Mouse (Mus musculus) naive thymus-derived CD4-positive, alpha-beta T cell, adult 2 months (primary cell): Measurements from ENCODE around the gene Gzme.
A peak's percentile ranks its signal among the peaks of the same experiment; 100 is the strongest.
"Not testable (repeated sequence)": the region's sequence is repeated elsewhere in the genome, so short reads cannot be mapped to it uniquely, and the experiment has no call there.

Experiments used
- DNase-seq: peaks from one replicate; pipeline ENCODE4 v3.0.0-alpha.2; 2011; ENCODE audit warnings: low read depth

Gzme gene

DNA sequence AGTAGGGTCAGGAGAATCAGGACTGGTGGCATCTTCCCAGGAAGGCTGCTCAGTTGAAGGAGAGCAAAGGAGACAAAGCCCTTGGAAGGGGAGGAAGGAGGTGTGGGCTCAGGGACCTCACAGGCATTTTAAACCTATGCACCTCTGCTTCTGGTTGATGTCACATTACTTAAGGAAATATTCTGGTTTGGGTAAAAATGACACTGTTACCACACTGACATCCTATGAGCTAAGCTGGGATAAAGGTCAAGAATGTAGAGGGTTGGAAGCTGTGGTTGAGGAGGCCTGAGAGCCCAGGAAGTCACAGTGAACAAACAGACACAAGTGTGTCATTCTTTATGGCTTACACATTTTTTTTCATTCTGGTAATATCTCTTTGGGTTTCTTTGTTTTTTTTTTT is at the start of gene Gzme:
TSS of gene Gzme (minus strand) at position 101 of the 400 bp plus-strand sequence.
- no peak for DNase-seq

DNA sequence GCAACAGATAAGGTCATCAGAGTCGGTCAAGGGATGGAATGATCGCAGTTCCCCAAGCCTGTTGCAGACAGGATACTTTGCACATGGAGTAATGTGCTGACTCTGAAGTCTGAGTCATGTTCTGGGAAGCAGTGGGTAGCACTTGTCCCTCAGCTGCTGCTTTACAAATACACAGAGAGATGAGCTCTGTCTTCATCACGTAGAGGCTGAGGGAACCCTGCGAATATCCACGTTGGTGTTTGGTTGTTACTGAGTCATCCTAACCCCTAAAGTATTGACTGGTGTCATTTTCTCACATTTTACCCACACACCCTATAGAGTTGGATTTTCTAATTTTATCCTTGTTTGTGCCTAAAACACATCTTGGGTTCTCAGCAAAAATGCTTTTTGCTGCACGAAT is 47.6 kb upstream of the Gzme start:
- DNase-seq, result no peak

DNA sequence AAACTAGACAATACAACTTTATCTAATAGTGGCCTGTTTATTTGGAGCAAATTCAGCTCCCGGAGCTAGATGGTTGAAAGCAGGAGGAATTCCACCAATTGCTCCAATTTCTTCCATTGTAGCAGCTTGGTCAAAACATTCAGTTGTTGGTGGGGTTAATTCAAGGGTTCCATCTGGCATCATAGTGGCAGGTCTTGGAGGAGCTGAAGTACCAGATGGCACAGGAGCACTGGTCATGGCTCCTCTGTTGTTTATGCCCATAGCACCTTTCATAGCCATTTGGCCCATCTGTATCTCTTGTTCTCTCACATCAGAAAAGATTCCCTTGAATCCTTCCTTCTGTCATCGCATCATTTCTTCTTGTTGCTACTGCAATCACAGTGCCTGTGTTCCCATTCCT is 41.7 kb upstream of the Gzme start:
- no peak for DNase-seq

DNA sequence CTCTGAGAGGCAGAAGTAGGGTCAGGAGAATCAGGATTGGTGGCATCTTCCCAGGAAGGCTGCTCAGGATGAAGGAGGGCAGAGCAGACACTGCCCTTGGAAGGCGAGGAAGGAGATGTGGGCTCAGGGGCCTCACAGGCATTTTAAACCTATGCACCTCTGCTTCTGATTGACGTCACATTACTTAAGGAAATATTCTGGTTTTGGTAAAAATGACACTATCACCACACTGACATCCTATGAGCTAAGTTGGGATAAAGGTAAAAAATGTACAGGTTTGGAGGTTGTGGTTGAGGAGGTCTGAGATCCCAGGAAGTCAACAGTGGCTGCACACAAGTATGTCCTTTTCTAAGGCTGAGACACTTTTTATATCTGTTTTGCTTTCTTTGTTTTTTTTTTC is 39.1 kb upstream of the Gzme start, which contains the start of gene Gzmg:
TSS of gene Gzmg (minus strand) at position 101 of the 400 bp plus-strand sequence.
- not testable (repeated sequence) for DNase-seq

GRCm38 (mm10) chr14:56155340-56155739 is 34.9 kb upstream of the Gzme start:
- DNase-seq, result peak; percentile 8

DNA sequence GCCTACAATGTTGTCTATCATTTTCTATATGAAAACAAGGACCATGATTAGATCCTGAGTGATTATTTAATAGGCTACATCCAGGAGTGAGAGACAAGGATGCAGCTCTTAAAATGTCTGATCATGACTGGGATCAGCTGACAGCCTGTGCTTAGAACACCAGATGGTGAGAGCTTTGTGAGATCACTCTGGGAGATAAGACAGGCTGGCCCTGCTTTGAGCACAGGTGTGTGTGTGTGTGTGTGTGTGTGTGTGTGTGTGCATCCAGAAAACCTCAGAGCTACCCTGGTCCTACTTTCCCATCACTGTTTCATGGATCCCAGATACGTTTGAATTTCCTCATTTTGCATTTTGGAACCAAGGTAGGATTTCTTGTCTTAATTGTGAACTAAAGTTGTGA is 13.2 kb upstream of the Gzme start:
- not testable (repeated sequence) for DNase-seq

DNA sequence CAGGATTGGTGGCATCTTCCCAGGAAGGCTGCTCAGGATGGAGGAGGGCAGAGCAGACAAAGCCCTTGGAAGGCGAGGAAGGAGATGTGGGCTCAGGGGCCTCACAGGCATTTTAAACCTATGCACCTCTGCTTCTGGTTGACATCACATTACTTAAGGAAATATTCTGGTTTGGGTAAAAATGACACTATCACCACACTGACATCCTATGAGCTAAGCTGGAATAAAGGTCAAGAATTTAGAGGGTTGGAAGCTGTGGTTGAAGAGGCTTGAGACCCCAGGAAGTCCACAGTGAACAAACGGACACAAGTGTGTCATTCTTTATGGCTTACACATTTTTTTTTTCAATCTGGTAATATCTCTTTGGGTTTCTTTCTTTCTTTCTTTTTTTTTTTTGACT is 12.1 kb upstream of the Gzme start, which contains the start of gene Gzmd:
TSS of gene Gzmd (minus strand) at position 101 of the 400 bp plus-strand sequence.
- not testable (repeated sequence) for DNase-seq

- DNase-seq, result no peak
These were observed 7.9 kb upstream of the Gzme start for GRCm38 (mm10) chr14:56128341-56128740.

GRCm38 (mm10) chr14:56123516-56123915 is 3.1 kb upstream of the Gzme start:
- DNase-seq, result no peak

DNA sequence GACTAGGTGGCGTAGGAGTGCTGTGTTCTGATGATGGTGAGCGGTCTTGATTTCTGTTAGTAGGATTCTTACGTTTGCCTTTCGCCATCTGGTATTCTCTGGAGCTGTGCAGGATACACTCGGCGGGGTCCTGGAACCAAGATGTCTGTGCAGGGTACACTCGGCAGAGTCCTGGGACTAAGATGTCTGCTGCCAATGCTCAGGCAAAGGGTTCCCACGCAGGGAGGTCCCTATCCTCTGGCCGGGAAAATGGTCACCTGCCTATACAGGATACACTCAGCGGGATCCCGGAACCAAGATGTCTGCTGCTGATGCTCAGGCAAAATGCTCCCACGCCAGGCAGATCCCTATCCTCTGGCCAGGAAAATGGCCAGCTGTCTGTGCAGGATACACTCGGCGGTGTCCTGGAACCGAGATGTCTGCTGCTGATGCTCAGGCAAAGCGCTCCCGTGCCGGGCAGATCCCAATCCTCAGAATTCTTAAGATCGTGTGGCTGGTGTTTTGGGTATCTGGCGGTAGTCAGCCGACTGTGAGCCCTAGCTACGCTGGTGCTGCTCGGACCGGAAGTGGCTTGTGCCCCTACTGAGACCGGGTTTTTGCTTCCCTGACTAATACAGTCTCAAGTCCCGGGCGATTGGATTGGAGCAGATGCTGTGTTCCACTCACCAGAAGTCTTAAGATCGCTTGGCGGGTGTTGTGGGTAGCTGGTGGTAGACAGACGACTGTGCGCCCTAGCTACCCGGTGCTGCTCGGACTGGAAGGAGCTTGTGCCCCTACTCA is 4.7 kb downstream of the Gzme start:
- not testable (repeated sequence) for DNase-seq

- DNase-seq, result no peak
These were observed 14.8 kb downstream of the Gzme start for GRCm38 (mm10) chr14:56105447-56106180.

DNA sequence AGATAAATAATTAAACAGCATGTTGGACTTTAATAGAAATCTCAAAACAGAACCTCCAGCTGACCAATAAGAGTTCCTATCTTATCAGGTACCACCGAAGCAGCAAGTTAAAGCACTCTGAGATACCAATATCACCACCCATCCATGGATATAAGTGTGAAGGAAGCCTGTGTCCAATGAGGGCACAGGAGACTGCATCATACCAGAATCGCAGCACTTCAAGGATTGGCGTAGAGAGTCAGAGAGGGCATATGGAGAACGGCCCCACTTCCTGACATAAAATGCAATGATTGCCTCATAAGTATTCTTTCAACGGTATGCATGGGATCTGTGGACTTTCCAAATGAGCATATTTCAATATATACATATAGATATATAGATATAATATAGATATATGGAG is 15.4 kb downstream of the Gzme start:
- no peak for DNase-seq

GRCm38 (mm10) chr14:56103452-56103851 is 17.0 kb downstream of the Gzme start:
- DNase-seq, result no peak

DNA sequence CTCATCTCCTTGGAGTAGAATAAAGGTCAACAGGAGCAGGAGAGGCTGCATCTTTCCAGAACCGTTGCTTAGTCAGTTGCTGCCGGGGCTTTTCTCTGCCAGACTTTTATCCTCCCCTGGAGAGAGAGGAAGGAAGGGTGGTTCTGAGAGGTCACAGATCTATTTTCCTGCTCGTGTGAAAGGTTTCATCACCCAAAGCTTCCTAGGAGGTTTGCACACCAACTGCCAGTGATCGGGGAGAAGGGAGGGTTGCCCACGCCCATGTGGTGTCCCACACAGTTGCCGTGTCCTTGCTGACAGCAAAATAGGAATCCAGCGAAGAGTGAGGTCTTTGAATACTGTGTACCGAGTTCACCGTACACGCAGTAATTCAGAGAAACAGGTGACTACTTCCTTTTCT is 18.0 kb downstream of the Gzme start, which contains the start of gene Ctsg:
TSS of gene Ctsg (minus strand) at position 189 of the 400 bp plus-strand sequence.
- no peak for DNase-seq

- DNase-seq, result peak; percentile 6
These were observed 21.5 kb downstream of the Gzme start for GRCm38 (mm10) chr14:56098940-56099339.

GRCm38 (mm10) chr14:56097597-56097996 is 22.8 kb downstream of the Gzme start:
- no peak for DNase-seq

DNA sequence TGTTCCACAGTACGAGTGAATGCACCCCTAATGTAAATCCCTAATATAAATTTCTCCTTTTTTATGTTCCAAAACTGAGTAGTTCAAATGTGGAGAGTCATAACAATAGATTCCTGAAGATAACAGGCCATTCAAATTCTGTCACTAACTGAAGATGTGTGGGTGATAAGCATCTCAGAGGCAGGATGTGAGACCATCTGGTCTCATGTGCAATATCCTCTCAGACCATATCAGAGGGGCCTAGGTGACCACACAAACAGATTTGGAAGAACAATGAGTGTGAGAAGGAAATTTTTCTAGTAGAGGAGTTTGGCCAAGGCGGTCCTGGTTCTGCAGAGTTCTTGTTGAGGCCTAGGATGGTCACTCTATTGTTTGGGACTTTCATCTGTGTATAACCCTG is 27.1 kb downstream of the Gzme start:
- no peak for DNase-seq

GRCm38 (mm10) chr14:56086711-56087110 is 33.7 kb downstream of the Gzme start:
- DNase-seq, result no peak

DNA sequence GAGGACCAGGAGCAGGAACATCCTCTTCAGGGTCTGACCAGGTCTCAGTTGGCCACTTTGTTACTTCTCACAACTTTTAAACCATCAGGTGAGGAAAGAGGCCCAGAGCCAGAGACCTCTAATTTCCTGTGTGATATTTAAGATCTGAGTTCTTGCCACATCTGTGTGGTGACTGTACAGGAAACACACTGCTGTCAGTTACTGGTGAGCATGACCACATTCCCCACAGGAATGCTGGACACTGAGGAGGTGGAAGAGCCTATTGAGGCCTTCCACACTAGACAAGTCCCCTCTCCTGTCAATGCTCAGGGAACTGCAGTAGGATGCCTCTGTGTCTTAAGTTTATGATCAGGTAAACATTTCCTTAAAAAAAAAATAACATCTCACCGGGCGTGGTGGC is 35.3 kb downstream of the Gzme start, which contains the start of gene Mcpt8:
TSS of gene Mcpt8 (minus strand) at position 107 of the 400 bp plus-strand sequence.
- no peak for DNase-seq

- no peak for DNase-seq
These were observed 38.4 kb downstream of the Gzme start for GRCm38 (mm10) chr14:56082016-56082415.
